Mouse (Mus musculus) intestine, postnatal 0 days (tissue): ENCODE data around the gene Coq8a. TPM values are rescaled to one million over a fixed set of nuclear protein-coding genes. Genes with fewer than 3 reads are reported as not detected.

Experiments used
- ATAC-seq: fragments of 200-750 bp; cut with Nextera tagmentation; 2 replicates; pipeline ENCODE4 v1.8.0; 2017; ENCODE audit warnings: mild to moderate bottlenecking, moderate TSS enrichment, moderate library complexity
- H3K27ac ChIP-seq: fragments of 300-500 bp; sonication (generic); 2 replicates; pipeline ENCODE4 v1.5.1; 2014; ENCODE audit warnings: mild to moderate bottlenecking, low read depth, low read length, moderate library complexity
- H3K27me3 ChIP-seq: fragments of 300-500 bp; sonication (generic); replicated peaks from 2 replicates; pipeline ENCODE4 v1.6.1; 2014; ENCODE audit warnings: low read length, mixed read lengths; ENCODE audit not compliant: control insufficient read depth, insufficient read depth
- H3K36me3 ChIP-seq: fragments of 300-500 bp; sonication (generic); 2 replicates; pipeline ENCODE4 v1.6.1; 2014; ENCODE audit warnings: mild to moderate bottlenecking, moderate library complexity; ENCODE audit not compliant: control insufficient read depth, insufficient read depth
- H3K4me1 ChIP-seq: fragments of 300-500 bp; sonication (generic); replicated peaks from 2 replicates; pipeline ENCODE4 v1.6.1; 2014; ENCODE audit warnings: antibody characterized with exemption, low read length, mixed read lengths; ENCODE audit not compliant: control insufficient read depth, insufficient read depth
- H3K4me2 ChIP-seq: fragments of 300-500 bp; sonication (generic); replicated peaks from 2 replicates; pipeline ENCODE4 v1.6.1; 2014; ENCODE audit warnings: low read depth, mild to moderate bottlenecking, moderate library complexity
- H3K4me3 ChIP-seq: fragments of 300-500 bp; sonication (generic); 2 replicates; pipeline ENCODE4 v1.5.1; 2014; ENCODE audit warnings: low read depth, low read length
- H3K9ac ChIP-seq: fragments of 300-500 bp; sonication (generic); 2 replicates; pipeline ENCODE4 v1.6.1; 2014; ENCODE audit warnings: mild to moderate bottlenecking, low read depth, low read length
- H3K9me3 ChIP-seq: fragments of 300-500 bp; sonication (generic); 2 replicates; pipeline ENCODE4 v1.6.1; 2016; ENCODE audit warnings: mixed run types; ENCODE audit not compliant: control insufficient read depth
- CTCF ChIP-seq: sonication (generic); IDR thresholded peaks from 2 replicates; pipeline ENCODE4 v1.5.1; 2016; ENCODE audit warnings: low read depth, mild to moderate bottlenecking, control low read depth, antibody characterized with exemption, moderate library complexity
- WGBS: fragments of 180-500 bp; shearing (Covaris S2); extraction: QIAGEN DNeasy Blood & Tissue Kit; methylation state at CpG from one replicate; pipeline ENCODE4 v1.1.7; 2014; 5-methylcytosine and 5-hydroxymethylcytosine counted together
- polyA plus RNA-seq: library from polyadenylated mRNA; unstranded; fragments of >200 nt; fragmentation: Nextera tagmentation; extraction: Ambion mirVana; gene quantifications from 2 replicates; pipeline ENCODE4 v1.2.1, GENCODE M21; 2015

Coq8a gene
- polyA plus RNA-seq, 1 experiment from 2014 or later, result 28.6 TPM

DNA sequence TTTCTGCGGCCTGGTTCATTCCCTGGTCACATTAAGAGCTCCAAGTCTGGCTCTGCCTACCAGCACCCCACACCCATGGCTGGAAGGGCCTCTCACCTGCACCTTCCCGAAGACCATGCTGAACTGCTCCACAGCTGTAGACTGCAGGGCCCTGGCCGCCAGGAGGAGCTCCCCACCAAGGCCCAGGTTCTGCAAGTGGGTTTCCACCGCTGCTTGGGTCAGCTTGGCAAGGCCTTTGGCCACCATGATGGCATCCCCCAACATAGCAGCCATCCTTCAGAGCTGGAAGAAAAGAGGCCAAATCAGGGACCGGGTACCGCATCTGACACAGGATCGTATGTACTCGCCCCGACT is 17.5 kb downstream of the Coq8a start:
- H3K27ac ChIP-seq, result peak overlapping the region; percentile 66
- peak; percentile 58 for TF ChIP-seq CTCF
- H3K9ac ChIP-seq, result no peak overlapping the region
- H3K36me3 ChIP-seq, result peaks cover 10% of the 10 kb centered on the region; the same call in 1 of the 2 replicates
- H3K4me1 ChIP-seq, result peaks cover 23% of the 10 kb centered on the region; the same call in 1 of the 2 replicates
- WGBS, result 88% methylated on average over 9 of the region's 9 CpGs
- H3K4me3 ChIP-seq, result no peak overlapping the region
- ATAC-seq, result no peak
- no peaks in the 10 kb centered on the region for H3K9me3 ChIP-seq
- H3K4me2 ChIP-seq, result no peak overlapping the region
- no peaks in the 10 kb centered on the region for H3K27me3 ChIP-seq

DNA sequence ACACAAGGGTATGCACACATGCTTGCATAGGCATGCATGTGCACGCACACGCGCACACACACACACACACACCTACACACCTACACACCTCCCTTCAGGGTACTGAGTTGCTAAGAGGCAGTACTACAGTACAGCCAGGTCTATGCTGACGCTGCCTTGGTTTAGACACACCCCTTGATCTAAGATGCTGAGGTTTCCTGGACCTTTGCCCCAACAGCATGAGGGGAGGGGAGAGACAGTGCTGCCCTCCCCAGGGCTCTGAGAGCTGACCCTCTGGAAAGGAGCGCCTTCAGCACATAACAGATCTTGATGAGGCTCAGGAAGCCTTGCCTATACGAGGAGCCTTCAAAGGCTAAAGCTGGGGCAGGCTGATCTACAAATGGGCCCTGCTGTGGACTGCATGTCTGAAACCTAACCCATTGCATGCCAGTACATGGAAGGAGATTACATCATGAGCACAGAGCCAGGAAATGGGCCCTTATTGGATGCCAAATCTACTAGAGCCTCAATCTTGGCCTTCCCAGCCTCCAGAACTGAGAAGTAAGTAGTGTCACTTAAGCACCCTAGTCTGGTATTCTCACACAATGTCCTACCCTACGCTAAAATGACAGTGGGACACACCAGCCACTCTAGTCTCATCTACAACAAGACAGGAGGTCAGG is 18.0 kb downstream of the Coq8a start:
- WGBS, result 63% methylated on average over 7 of the region's 7 CpGs
- TF ChIP-seq CTCF, result no peak
- Histone ChIP-seq H3K36me3 (peaks cover 10% of the 10 kb centered on the region; the same call in 1 of the 2 replicates), H3K4me1 (peaks cover 24% of the 10 kb centered on the region; the same call in 1 of the 2 replicates), H3K4me3 (no peak overlapping the region), H3K9me3 (no peaks in the 10 kb centered on the region), H3K4me2 (no peak overlapping the region), H3K27me3 (no peaks in the 10 kb centered on the region), H3K9ac (no peak overlapping the region), H3K27ac (peak overlapping the region; percentile 66)
- ATAC-seq, result peak; percentile 25

- H3K36me3 ChIP-seq, result peaks cover 10% of the 10 kb centered on the region; the same call in 1 of the 2 replicates
- no peak for TF ChIP-seq CTCF
- 0 out of 2 replicates have a peak, but pooled peaks cover 15% of the 10 kb centered on the region for H3K4me1 ChIP-seq
- ATAC-seq, result no peak
- H3K27ac ChIP-seq, result no peak overlapping the region
- 85% methylated on average over 2 of the region's 2 CpGs for WGBS
- H3K27me3 ChIP-seq, result no peaks in the 10 kb centered on the region
- no peak overlapping the region for H3K4me2 ChIP-seq
- H3K9me3 ChIP-seq, result no peaks in the 10 kb centered on the region
- H3K9ac ChIP-seq, result no peak overlapping the region
- no peak overlapping the region for H3K4me3 ChIP-seq
Measured at GRCm38 (mm10) chr1:180179840-180180239, 19.6 kb downstream of the Coq8a start.

- WGBS, result 90% methylated on average over 4 of the region's 4 CpGs
- no peak overlapping the region for H3K4me3 ChIP-seq
- no peak overlapping the region for H3K4me2 ChIP-seq
- no peaks in the 10 kb centered on the region for H3K27me3 ChIP-seq
- no peak overlapping the region for H3K27ac ChIP-seq
- no peak overlapping the region for H3K9ac ChIP-seq
- H3K4me1 ChIP-seq, result 0 out of 2 replicates have a peak, but pooled peaks cover 13% of the 10 kb centered on the region
- no peaks in the 10 kb centered on the region for H3K9me3 ChIP-seq
- TF ChIP-seq CTCF, result no peak
- peaks cover 14% of the 10 kb centered on the region; the same call in 1 of the 2 replicates for H3K36me3 ChIP-seq
- ATAC-seq, result no peak
Measured at GRCm38 (mm10) chr1:180179100-180179499, 20.3 kb downstream of the Coq8a start.

DNA sequence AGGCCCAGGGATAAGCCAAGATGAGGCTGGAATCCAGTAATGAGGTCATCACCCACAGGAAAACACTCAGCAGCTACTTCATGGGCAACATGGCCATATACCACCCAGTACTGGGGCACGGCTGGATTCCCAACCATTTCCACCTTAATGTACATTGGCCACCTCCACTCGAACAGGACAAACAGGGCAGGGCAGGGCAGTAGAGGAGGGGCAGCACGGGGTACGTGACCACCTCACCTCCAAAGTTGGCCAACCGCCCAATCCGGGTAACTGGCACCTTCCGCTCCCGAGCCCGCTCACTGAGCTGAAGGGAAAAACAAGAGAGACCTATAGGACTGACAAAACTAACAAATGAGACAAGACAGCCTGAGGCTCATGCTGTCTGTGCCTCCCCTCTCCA is 21.1 kb downstream of the Coq8a start:
- Histone ChIP-seq H3K9me3 (no peaks in the 10 kb centered on the region), H3K9ac (no peak overlapping the region), H3K27me3 (no peaks in the 10 kb centered on the region), H3K27ac (no peak overlapping the region), H3K4me3 (no peak overlapping the region), H3K4me2 (no peak overlapping the region), H3K36me3 (peaks cover 20% of the 10 kb centered on the region; the same call in 1 of the 2 replicates), H3K4me1 (0 out of 2 replicates have a peak, but pooled peaks cover 7% of the 10 kb centered on the region)
- WGBS, result 85% methylated on average over 9 of the region's 9 CpGs
- no peak for TF ChIP-seq CTCF
- no peak for ATAC-seq

DNA sequence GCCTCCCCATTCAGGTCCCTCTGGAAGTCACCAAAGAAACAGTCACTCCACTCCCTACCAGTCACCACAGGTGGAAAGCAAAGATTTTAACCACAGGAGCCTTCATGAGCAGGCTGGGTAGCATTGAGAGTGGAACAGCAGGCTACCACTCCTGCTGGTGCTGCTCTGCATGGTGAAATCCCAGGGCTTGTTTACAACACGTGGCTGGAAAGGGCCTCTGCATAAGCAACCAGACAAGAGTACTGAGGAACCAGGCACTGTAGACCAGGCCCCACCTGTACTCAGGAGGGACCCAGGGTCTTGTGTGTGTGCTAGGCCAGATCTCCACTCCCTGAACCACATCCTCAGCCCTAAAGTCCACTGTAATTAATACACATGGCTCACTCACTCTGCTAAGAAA is 22.6 kb downstream of the Coq8a start:
- Histone ChIP-seq H3K27ac (no peak overlapping the region), H3K4me2 (no peak overlapping the region), H3K27me3 (no peaks in the 10 kb centered on the region), H3K9me3 (no peaks in the 10 kb centered on the region), H3K4me3 (no peak overlapping the region), H3K4me1 (0 out of 2 replicates have a peak, but pooled peaks cover 3% of the 10 kb centered on the region), H3K36me3 (peaks cover 21% of the 10 kb centered on the region; the same call in 1 of the 2 replicates), H3K9ac (peak overlapping the region; percentile 7; the same call in 1 of the 2 replicates)
- no peak for ATAC-seq
- 14% methylated on average over 1 of the region's 1 CpGs for WGBS
- TF ChIP-seq CTCF, result no peak
